Mouse (Mus musculus) c-Kit-negative CD71-positive TER-119-positive erythroid progenitor cells, embryonic 14.5 days (primary cell): ENCODE measurements around the gene Fam117a.

Experiments
- DNase-seq: peaks from one replicate; pipeline ENCODE4 v3.0.0-alpha.2; 2013; ENCODE audit warnings: low read depth, low spot score

Gene Fam117a

GRCm38 (mm10) chr11:95333209-95333608 lies 3.6 kb upstream of the Fam117a start:
- DNase-seq: no peak

GRCm38 (mm10) chr11:95333805-95334204 lies 3.0 kb upstream of the Fam117a start:
- DNase-seq: no peak

DNA sequence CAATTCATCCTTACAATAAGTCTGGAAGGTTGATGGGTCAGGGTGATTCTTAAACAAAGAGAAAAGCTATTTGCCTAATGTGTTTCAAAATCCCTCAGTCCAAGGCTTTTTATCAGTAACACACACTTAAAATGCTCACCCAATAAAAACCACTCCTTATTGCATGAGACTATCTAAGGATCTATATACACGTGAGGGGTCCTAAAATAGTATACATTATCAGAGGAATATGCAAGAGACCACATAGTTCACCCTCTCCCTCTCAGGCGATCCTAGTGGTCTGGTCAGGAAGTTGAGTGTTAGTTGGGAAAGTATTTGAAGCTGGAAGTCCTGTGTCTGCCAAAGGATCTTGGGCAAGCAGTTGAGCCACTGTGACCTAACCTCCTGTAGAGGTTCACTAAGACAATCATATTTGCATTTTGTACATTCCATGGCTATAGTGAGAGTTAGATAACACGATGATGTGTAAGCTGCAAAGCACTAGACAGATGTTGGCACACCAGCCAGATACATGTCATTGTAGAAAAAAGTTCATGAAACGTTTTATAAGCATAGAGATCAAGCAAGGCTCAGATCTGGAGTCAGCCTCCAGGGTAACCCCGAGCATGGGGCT lies 2.3 kb upstream of the Fam117a start:
- no peak for DNase-seq

GRCm38 (mm10) chr11:95337129-95337813 lies 453 bp downstream of the Fam117a start:
- no peak for DNase-seq

- no peak for DNase-seq
Observed at GRCm38 (mm10) chr11:95337846-95338342, 1.1 kb downstream of the Fam117a start.

- DNase-seq: peak; percentile 88
Observed at GRCm38 (mm10) chr11:95339471-95340021, 2.7 kb downstream of the Fam117a start.

DNA sequence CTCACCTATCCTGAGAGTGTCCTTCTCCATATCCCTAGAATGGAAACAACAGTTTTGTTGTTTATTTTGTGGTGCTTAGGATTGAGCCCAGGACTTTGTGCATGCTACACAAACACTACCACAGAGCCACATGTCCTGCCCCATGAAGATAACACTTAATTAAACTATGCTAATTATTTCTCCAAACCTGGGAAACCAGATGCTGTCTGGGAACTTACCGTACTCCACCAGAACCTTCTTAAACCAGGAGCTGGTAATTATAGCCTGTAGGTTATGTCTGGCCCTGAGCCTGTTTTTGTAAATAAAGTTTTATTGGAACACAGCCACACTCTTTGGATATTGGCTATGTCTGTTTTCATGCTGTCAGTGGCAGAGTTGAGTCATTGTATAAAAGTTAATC lies 3.4 kb downstream of the Fam117a start:
- no peak for DNase-seq

- DNase-seq: no peak
Observed at GRCm38 (mm10) chr11:95340664-95341063, 3.8 kb downstream of the Fam117a start.

- no peak for DNase-seq
Observed at GRCm38 (mm10) chr11:95343180-95343579, 6.4 kb downstream of the Fam117a start.

DNA sequence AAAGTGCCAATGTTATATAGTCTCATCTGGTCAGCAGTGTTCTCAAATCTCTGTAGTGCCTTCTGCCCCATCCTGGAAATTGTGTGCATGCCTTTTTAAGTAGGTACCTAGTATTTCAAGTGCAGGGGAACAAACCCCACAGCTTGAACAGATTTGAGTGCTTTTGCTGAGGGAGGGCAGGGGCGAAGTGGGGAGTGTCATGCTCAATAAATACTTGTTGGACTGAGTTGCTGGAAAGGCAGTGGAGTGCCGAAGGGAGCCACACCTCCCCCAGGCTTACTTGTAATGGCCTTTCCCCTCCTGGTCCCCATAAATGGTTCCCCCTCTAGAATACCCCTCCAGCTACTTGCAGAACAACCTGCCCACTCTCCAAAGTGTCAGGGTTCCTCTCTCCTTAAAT lies 7.4 kb downstream of the Fam117a start:
- DNase-seq: no peak

DNA sequence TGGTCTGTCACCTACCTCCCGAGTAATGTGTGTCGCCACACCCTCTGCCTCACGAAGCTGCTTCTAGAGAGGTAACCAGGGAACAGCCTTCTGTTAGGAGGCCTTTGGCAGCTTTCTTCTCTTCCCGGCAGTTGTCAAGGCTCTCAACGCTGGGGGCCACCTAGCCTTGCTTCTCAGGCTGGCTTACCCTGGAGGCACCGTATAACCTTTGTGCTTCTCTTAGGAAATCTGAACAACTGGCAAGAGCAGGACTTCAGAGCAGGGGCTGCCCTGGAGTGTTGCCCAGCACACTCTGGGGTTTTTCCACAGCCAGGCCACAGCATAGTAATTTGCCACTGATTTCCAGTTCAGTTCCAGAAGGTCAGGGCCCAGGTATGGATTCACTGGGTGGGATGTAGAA lies 13.5 kb downstream of the Fam117a start:
- DNase-seq: no peak

GRCm38 (mm10) chr11:95350960-95351359 lies 14.1 kb downstream of the Fam117a start:
- no peak for DNase-seq

DNA sequence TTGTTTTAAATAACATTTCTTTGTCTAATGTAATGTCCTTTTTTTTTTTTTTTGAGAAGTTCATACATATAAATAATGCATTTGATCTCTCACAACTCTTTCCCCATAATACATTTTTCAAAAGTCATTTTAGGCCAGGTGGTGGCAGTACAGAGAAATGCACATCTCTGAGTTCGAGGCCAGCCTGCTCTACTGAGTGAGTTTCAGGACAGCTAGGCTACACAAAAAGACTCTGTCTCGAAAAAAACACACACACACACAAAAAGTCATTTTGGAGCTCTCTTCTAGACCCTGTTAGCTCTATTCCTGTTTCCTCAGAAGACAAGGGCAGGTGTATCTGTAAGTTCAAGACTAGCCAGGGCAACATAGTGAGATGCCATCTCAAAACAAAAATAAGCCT lies 15.9 kb downstream of the Fam117a start:
- DNase-seq: no peak

GRCm38 (mm10) chr11:95353226-95353625 lies 16.4 kb downstream of the Fam117a start:
- DNase-seq: no peak

GRCm38 (mm10) chr11:95354228-95354944 lies 17.6 kb downstream of the Fam117a start:
- DNase-seq: no peak

DNA sequence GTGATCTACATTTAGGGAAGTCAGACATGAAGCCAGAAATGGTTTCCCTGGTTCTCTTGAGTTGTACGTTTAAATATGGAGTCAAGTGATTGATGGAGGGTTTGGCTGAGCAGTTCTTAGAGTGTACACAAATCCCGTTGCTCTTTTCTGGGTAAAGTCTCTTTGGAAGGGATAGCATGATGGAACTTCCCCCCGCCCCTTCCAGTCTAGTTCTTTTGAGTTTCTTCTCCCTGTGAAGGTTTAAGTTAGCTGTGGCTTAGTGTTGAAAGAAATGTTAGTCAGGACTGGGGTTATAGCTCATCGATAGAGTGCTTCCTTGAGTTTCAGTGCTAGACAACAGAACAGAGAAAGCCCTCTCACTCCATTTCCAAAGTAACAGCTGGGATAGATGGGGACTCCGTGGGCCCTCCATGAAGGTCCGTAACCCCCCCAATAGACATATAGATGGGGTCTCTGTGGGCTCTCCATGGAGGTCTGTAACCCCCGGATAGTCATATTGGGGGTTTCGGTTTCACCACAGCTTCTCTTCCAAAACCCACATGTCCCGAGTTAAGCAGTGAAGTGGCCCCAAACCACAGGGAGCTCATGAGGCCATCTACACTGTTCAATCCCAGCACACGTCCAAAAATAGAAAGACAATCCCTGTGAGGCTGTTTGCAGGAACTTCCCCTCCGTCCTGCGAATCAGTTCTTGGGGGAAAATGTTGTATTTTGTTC lies 18.3 kb downstream of the Fam117a start:
- no peak for DNase-seq

GRCm38 (mm10) chr11:95355661-95356011 lies 18.8 kb downstream of the Fam117a start:
- no peak for DNase-seq

DNA sequence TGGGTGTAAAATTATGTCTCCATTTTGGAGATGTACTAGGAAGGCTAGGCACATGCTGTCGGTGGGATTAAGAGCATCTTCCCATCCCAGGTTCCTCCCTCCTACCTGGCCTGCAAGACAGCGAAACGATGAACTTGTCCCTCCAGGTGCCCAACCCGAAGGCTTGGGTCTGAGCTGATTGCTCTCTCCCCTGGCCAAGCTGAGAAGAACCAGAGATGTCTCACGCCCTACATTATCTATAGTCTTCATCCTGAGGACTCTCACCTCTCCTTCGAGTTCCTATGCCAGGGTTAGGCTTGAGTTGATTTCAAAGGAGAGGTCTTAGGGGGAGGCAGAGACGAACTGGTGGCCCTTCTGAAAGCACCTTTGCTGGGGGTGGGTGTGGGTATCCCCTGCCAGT lies 19.2 kb downstream of the Fam117a start:
- DNase-seq: no peak

GRCm38 (mm10) chr11:95356469-95357273 lies 19.9 kb downstream of the Fam117a start:
- peak; percentile 79 for DNase-seq

DNA sequence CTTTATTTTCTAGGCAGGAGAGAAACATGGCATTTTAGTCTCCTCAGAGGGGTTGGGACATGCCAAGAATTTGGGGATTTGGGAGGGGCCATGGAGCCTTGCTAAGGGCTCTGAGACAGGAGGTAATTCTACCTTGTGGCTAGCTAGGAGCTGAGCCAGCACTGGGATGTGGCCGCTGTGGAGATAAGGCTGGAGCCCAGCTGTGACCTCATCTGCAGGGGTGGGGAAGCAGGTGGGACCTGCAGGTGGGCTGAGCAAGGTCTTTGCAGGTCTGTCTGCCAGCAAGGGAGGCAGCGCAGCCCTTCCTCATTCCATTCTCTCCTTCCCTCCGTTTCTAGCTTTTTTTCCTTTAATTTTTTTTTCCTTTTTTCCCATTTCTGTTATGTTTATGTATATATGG lies 21.4 kb downstream of the Fam117a start:
- no peak for DNase-seq

DNA sequence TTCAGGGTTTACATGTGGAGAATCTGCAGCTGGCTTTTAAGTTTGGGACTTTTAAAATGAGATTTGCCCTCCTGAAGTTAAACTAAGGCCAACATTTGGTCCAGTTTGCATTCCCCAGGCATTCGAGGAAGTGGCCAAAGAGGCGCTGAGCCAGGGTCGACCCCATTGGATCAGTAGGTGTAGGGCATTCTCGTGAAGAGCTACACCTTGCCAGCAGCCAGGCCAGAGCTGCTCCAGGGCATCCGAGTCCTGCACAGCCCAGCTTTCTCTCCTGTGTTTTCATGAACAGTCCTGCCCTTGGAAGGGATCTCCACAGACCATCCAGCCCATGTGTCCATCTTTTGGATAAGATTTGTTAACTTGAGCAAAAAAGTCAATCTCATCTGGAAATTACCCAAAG lies 27.6 kb downstream of the Fam117a start:
- DNase-seq: no peak
